Mouse (Mus musculus) megakaryocyte-erythroid progenitor cell, adult 5-6 weeks (primary cell): ENCODE data around the gene Ptprk. TPM values are rescaled to one million over a fixed set of nuclear protein-coding genes. Genes with fewer than 3 reads are reported as not detected.

Source experiments
- ATAC-seq: replicated peaks from 2 replicates; pipeline ENCODE4 v1.8.0; 2016; ENCODE audit warnings: mild to moderate bottlenecking, inconsistent platforms; ENCODE audit not compliant: severe bottlenecking, poor library complexity, low FRiP score, low TSS enrichment
- total RNA-seq, 2 experiments: library from RNA; stranded (forward) in 1 of 2; stranded (reverse) in 1 of 2; fragments of 200-1000, 215-1000 nt in 1 of 2; fragments of >200 nt in 1 of 2; fragmentation: Nextera tagmentation in 1 of 2; gene quantifications; 2 replicates each; pipeline ENCODE4 v1.2.3; 2014 to 2017

Gene Ptprk
- total RNA-seq, 2 experiments from 2014 or later: 0.23 TPM; not detected in 1

GRCm38 (mm10) chr10:28374874-28375273, 300.3 kb downstream of the Ptprk start:
- ATAC-seq: no peak

- no peak for ATAC-seq
Observed at GRCm38 (mm10) chr10:28379752-28380488, 305.3 kb downstream of the Ptprk start.

GRCm38 (mm10) chr10:28387563-28388222, 313.1 kb downstream of the Ptprk start:
- ATAC-seq: no peak

- no peak for ATAC-seq
Observed at GRCm38 (mm10) chr10:28391168-28391567, 316.5 kb downstream of the Ptprk start.

GRCm38 (mm10) chr10:28395610-28396519, 321.2 kb downstream of the Ptprk start:
- ATAC-seq: no peak

- ATAC-seq: no peak
Observed at GRCm38 (mm10) chr10:28396520-28396915, 321.9 kb downstream of the Ptprk start.

GRCm38 (mm10) chr10:28401796-28402195, 327.2 kb downstream of the Ptprk start:
- no peak for ATAC-seq

GRCm38 (mm10) chr10:28408980-28409379, 334.4 kb downstream of the Ptprk start:
- no peak for ATAC-seq

- no peak for ATAC-seq
Observed at GRCm38 (mm10) chr10:28414823-28415222, 340.2 kb downstream of the Ptprk start.

- no peak for ATAC-seq
Observed at GRCm38 (mm10) chr10:28422622-28423021, 348.0 kb downstream of the Ptprk start.

- no peak for ATAC-seq
Observed at GRCm38 (mm10) chr10:28425371-28425770, 350.8 kb downstream of the Ptprk start.

- ATAC-seq: no peak
Observed at GRCm38 (mm10) chr10:28436084-28436483, 361.5 kb downstream of the Ptprk start.

- ATAC-seq: no peak
Observed at GRCm38 (mm10) chr10:28449853-28450252, 375.2 kb downstream of the Ptprk start.

- ATAC-seq: no peak
Observed at GRCm38 (mm10) chr10:28450642-28451041, 376.0 kb downstream of the Ptprk start.

- no peak for ATAC-seq
Observed at GRCm38 (mm10) chr10:28458027-28458426, 383.4 kb downstream of the Ptprk start.

GRCm38 (mm10) chr10:28459963-28460362, 385.3 kb downstream of the Ptprk start:
- no peak for ATAC-seq

- peak; percentile 37; the same call in 1 of the 2 replicates for ATAC-seq
Observed at GRCm38 (mm10) chr10:28463706-28464105, 389.1 kb downstream of the Ptprk start.

- no peak for ATAC-seq
Observed at GRCm38 (mm10) chr10:28464766-28465548, 390.3 kb downstream of the Ptprk start.

- ATAC-seq: peak; percentile 97
Observed at GRCm38 (mm10) chr10:28485574-28485973, 411.0 kb downstream of the Ptprk start.
